Mouse (Mus musculus) thymus, postnatal 10 days (tissue): ENCODE measurements around the gene Herpud2.
"Not testable (repeated sequence)": the region's sequence is repeated elsewhere in the genome, so short reads cannot be mapped to it uniquely, and the experiment has no call there.

Experiments
- DNase-seq, 2 experiments: peaks; one replicate each; pipeline ENCODE4 v3.0.0; 2021; ENCODE audit warnings: low spot score in 2 of 2

The Herpud2 gene

GRCm38 (mm10) chr9:25145925-25146324 is 5.7 kb downstream of the Herpud2 start:
- DNase-seq: no peak

- no peak for DNase-seq
Observed at GRCm38 (mm10) chr9:25143950-25144349, 7.7 kb downstream of the Herpud2 start.

- DNase-seq: no peak
Observed at GRCm38 (mm10) chr9:25142988-25143387, 8.6 kb downstream of the Herpud2 start.

GRCm38 (mm10) chr9:25142041-25142440 is 9.6 kb downstream of the Herpud2 start:
- no peak for DNase-seq

DNA sequence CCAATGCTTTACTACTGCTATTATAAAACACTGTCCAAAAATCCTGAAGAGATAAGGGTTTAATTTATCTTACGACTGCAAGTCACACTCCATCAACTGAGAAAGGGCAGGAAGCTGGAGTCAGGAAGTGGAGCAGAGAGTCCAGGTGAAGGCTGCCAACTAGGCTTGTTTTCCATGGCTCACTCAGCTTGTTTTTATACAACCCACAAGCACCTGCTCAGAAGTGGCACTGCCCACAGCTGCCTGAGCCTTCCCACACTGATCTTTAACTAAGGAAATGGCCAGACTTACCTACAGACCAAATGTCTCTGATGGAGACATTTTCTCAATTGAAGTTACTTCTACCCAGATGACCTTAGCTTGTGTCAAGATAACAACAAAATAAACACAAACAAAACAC is 11.3 kb downstream of the Herpud2 start:
- no peak for DNase-seq

GRCm38 (mm10) chr9:25138900-25139299 is 12.7 kb downstream of the Herpud2 start:
- no peak for DNase-seq

DNA sequence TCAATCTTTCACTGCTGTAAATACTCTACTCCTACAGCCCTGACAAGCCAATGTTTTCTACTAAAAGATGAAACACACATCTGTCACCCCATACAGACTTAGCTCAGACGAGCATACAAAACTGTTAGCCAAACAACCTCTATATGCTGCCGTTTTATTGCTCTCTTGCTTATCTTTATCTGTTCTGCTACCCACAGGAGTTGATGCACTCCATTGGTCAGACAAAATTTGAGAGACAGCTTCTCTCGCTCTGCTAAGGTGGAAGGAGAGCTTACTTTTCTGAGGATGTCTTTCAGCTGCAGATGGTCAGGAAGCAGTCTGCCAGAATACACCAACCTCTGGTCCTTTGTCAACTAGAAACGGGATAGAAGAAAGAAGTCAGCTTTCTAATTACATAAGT is 18.7 kb downstream of the Herpud2 start:
- no peak for DNase-seq

GRCm38 (mm10) chr9:25132253-25132652 is 19.4 kb downstream of the Herpud2 start:
- DNase-seq: no peak

DNA sequence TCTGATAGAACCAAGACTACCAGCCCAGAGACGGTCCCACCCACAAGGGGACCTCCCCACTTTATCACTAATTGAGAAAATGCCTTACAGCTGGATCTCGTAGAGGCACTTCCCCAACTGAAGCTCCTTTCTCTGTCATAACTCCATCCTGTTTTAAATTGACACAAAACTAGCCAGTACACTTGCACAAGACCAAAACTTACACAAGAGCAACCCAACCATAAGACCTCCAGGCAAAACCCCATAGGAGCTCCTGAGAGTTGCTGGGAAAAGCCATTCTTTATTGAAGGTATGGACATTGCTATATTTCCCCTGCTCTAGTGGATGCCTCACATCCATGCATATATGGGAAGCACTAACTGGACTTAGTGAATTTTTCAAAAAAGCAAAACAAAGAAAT is 27.6 kb downstream of the Herpud2 start:
- DNase-seq: no peak

DNA sequence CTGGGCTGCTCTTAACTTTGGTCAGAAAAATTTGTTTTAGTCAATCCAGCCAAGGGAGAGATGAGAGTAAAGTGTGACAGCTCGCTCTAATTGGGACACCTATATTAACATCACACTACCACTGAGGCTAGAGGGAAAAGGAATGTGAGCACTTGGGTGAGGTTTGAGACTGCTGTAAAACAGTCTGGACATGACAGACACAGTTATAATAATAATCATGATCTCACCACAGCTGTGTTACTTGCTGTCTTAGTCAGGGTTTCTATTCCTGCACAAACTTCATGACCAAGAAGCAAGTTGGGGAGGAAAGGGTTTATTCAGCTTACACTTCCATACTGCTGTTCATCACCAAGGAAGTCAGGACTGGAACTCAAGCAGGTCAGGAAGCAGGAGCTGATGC is 28.0 kb downstream of the Herpud2 start:
- not testable (repeated sequence) for DNase-seq

- peak in 1 of 2 experiments; percentile 30 for DNase-seq
Observed at GRCm38 (mm10) chr9:25104638-25105037, 47.0 kb downstream of the Herpud2 start.

DNA sequence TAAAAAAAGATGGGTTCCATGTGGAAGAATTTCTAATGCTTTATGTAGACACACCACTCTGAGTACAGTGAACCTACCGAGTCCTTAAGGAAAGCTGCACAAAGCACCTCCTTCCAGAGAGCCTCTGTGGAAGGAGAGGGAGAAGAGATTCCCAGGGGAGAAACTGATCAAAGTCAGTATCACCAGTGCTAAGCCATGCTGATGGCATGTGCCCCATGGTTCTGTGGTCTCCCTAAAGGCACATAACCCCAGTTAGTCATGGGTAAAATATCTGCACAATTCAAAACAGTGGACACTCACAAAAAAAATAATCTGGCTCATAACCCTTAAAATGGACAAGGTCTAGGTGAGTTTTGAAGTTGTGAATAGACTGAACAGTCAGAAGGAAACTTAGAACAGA is 48.7 kb downstream of the Herpud2 start:
- no peak for DNase-seq

DNA sequence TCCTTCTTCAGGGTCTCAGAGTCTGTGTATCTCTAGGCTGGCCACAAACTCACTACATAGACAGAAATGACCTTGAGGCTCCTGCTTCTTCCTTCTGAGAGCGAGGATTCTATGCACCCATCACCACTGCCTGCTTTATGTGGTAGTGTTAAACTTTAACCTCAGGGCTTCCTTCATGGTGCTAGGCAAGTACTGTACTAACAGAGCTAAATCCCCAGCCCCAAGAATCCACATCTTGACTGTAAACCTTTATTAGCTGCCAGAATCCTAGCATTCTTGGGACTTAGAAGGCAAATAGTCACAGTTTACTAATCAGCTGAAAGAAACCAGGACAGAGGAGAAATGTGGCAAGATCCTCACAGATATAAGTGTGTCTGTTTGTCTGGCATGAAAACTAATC is 60.8 kb downstream of the Herpud2 start:
- no peak for DNase-seq

DNA sequence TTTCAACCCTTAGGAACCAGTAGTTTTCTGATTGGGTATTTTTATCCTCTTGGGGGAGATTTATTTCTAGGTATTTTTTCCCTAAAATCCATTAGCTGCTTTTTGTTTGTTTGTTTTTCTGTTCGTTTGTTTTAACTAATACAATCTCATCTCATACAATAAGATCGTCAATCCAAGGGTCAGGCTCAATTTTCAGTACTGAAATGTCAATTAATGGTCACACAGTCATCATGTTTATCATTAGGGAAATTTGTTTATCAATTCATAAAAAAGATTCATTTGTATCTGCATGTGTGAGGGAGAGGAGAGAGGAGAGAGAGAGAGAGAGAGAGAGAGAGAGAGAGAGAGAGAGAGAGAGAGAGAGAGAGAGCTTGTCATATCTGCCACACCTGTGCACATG is 62.5 kb downstream of the Herpud2 start, which contains the start of gene Gm10181:
Gene Gm10181, plus strand, starts transcription at position 301 of the 400 bp plus-strand sequence.
- DNase-seq: no peak

GRCm38 (mm10) chr9:25076505-25076904 is 75.1 kb downstream of the Herpud2 start:
- no peak for DNase-seq

DNA sequence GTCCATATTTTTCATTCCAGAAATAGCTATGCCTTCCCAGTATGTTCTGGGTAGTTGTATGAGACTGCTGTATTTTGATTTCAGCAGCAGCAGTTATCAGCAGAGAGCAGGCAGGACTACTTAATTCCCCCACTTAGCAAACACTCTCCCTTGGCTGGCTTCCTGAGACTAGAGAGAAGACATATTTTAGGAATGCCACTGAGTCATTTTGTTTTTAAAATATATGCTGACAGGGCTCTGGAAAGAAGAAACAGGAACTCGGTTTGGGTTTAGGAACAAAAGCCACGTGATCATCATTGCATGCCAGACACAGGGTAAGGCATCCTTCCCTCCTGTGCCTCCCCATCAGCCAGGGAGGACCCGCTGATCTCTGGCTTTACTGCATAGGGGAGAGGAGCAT is 75.6 kb downstream of the Herpud2 start:
- DNase-seq: no peak

GRCm38 (mm10) chr9:25072666-25073065 is 79.0 kb downstream of the Herpud2 start:
- no peak for DNase-seq

DNA sequence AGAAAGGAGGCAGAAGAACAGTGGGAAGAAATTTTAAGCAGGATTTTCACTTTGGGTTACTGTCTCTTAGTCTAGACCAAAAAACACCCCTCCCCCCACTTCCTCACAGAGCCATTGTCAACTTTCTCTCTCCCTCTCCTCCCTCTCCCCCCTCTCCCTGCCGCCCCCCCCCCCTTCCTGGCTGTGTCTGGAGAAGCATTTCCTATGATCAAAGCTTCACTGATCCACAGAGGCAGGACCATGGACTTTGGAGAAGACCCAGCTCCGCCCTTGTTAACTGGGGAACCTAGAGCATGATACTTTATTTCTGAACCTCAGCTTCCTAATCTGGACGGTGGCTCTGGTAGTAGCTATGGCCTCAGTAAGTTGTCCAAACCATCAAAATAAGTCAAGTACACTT is 92.9 kb downstream of the Herpud2 start:
- DNase-seq: no peak
